Mouse (Mus musculus) embryonic facial prominence, embryonic 12.5 days (tissue): ENCODE data around the gene Reg3g. TPM values are rescaled to one million over a fixed set of nuclear protein-coding genes. Genes with fewer than 3 reads are reported as not detected.
"Not testable (repeated sequence)": the region's sequence is repeated elsewhere in the genome, so short reads cannot be mapped to it uniquely, and the experiment has no call there.

ENCODE experiments used
- ATAC-seq: fragments of 200-750 bp; cut with Nextera tagmentation; 2 replicates; pipeline ENCODE4 v1.8.0; 2017; ENCODE audit not compliant: insufficient number of reproducible peaks, insufficient read depth, low FRiP score, low TSS enrichment
- H3K27ac ChIP-seq: fragments of 300-500 bp; sonication (generic); 2 replicates; pipeline ENCODE4 v1.5.1; 2016; ENCODE audit warnings: mild to moderate bottlenecking
- H3K27me3 ChIP-seq: fragments of 300-500 bp; sonication (generic); 2 replicates; pipeline ENCODE4 v1.6.1; 2016; ENCODE audit warnings: mild to moderate bottlenecking, moderate library complexity
- H3K36me3 ChIP-seq: fragments of 300-500 bp; sonication (generic); 2 replicates; pipeline ENCODE4 v1.6.1; 2016; ENCODE audit warnings: mild to moderate bottlenecking
- H3K4me1 ChIP-seq: fragments of 300-500 bp; sonication (generic); 2 replicates; pipeline ENCODE4 v1.6.1; 2016
- H3K4me2 ChIP-seq: fragments of 300-500 bp; sonication (generic); replicated peaks from 2 replicates; pipeline ENCODE4 v1.6.1; 2016; ENCODE audit warnings: mild to moderate bottlenecking, moderate library complexity
- H3K4me3 ChIP-seq: fragments of 300-500 bp; sonication (generic); 2 replicates; pipeline ENCODE4 v1.5.1; 2016; ENCODE audit warnings: mild to moderate bottlenecking
- H3K9ac ChIP-seq: fragments of 300-500 bp; sonication (generic); 2 replicates; pipeline ENCODE4 v1.6.1; 2016; ENCODE audit warnings: mild to moderate bottlenecking, moderate library complexity
- H3K9me3 ChIP-seq: fragments of 300-500 bp; sonication (generic); 2 replicates; pipeline ENCODE4 v1.6.1; 2016; ENCODE audit warnings: mild to moderate bottlenecking, moderate library complexity
- WGBS: fragments of 180-500 bp; shearing (Covaris S2); methylation state at CpG from one replicate; pipeline ENCODE4 v1.1.7; 2016; 5-methylcytosine and 5-hydroxymethylcytosine counted together
- polyA plus RNA-seq: library from polyadenylated mRNA; unstranded; fragments of >200 nt; fragmentation: Nextera tagmentation; extraction: Ambion mirVana; gene quantifications from 2 replicates; pipeline ENCODE4 v1.2.1, GENCODE M21; 2016

Reg3g gene
- polyA plus RNA-seq, 1 experiment from 2014 or later = 0.77 TPM

- Histone ChIP-seq H3K4me2 (no peak overlapping the region), H3K9me3 (no peaks in the 10 kb centered on the region), H3K27ac (no peak overlapping the region), H3K4me3 (no peak overlapping the region), H3K4me1 (no peaks in the 10 kb centered on the region), H3K36me3 (no peaks in the 10 kb centered on the region), H3K27me3 (no peaks in the 10 kb centered on the region), H3K9ac (no peak overlapping the region)
- WGBS = 77% methylated on average over 1 of the region's 1 CpGs
- ATAC-seq = no peak
These were observed 21.5 kb downstream of the Reg3g start for GRCm38 (mm10) chr6:78447202-78447601.

GRCm38 (mm10) chr6:78425497-78425896, 43.2 kb downstream of the Reg3g start:
- Histone ChIP-seq H3K27ac (no peak overlapping the region), H3K9me3 (no peaks in the 10 kb centered on the region)
- no peak for ATAC-seq

GRCm38 (mm10) chr6:78422411-78422810, 46.3 kb downstream of the Reg3g start, which contains the start of gene Reg1:
Gene Reg1, plus strand, starts transcription at chr6:78422711.
- H3K4me3 ChIP-seq, H3K36me3 ChIP-seq, H3K4me1 ChIP-seq, H3K9me3 ChIP-seq, H3K9ac ChIP-seq, H3K27me3 ChIP-seq, H3K27ac ChIP-seq, H3K4me2 ChIP-seq, ATAC-seq: not testable (repeated sequence)

More at GRCm38 (mm10) chr6:78425497-78425896, 43.2 kb downstream of the Reg3g start:
- Histone ChIP-seq H3K27me3 (no peaks in the 10 kb centered on the region), H3K36me3 (no peaks in the 10 kb centered on the region), H3K4me2 (no peak overlapping the region), H3K4me1 (no peaks in the 10 kb centered on the region), H3K4me3 (no peak overlapping the region), H3K9ac (no peak overlapping the region)
- 80% methylated on average over 3 of the region's 3 CpGs for WGBS

Other genes with a start within 250 kb of the Reg3g start
- gene Reg3b, start 98.2 kb downstream of the Reg3g start, polyA plus RNA-seq = not detected in 2 replicates
- gene Reg3d, start 90.0 kb downstream of the Reg3g start, polyA plus RNA-seq = not detected in 2 replicates
- not detected in 2 replicates for gene Reg3a, start 88.2 kb downstream of the Reg3g start, polyA plus RNA-seq
- gene Reg2, start 73.2 kb downstream of the Reg3g start, polyA plus RNA-seq = not detected in 2 replicates
- not detected in 2 replicates for gene Reg1, start 46.2 kb downstream of the Reg3g start, polyA plus RNA-seq